Mouse (Mus musculus): ENCODE measurements at regions not wholly inside any gene's neighbourhood (a gene's known extent, or its start where the extent isn't known, plus 50 kb on each side); places are given as distances from the start of the nearest gene placed in this dataset.

DNA sequence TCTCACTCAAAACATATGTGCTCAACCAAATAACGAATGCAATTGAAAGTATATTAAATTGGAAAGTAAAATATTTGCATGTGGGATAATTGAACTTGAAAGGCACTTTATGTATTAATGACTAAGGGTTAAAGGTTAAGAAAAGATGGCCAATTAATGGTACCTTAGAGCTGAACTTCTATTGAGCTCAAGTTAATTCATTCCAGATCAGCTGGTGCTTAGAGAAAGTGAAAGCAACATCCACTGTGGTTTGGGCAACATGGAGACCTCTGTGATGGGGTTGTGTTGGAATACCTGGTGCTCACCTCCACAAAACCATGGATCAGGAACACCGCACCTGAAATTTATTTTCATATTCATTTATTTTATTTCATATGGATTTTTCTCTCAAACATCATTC lies 612.5 kb upstream of the Intu start:
- 86% methylated on average over 2 of the region's 2 CpGs for WGBS
- Histone ChIP-seq H3K36me3 (ENCODE audit: control insufficient read depth, insufficient read depth, low read length) (no peaks in the 10 kb centered on the region), H3K9me3 (ENCODE audit: control insufficient read depth, low read length) (no peaks in the 10 kb centered on the region), H3K4me2 (replicated peaks; ENCODE audit: low read depth) (no peak overlapping the region), H3K27ac (replicated peaks) (no peak overlapping the region), H3K4me3 (ENCODE audit: low read depth, low read length) (no peak overlapping the region), H3K4me1 (replicated peaks; ENCODE audit: control insufficient read depth, insufficient read depth) (no peaks in the 10 kb centered on the region), H3K27me3 (ENCODE audit: control insufficient read depth, insufficient read depth, low read length) (no peaks in the 10 kb centered on the region), H3K9ac (ENCODE audit: low read length) (no peak overlapping the region)
- TF ChIP-seq CTCF (IDR thresholded peaks at IDR 0.05; ENCODE audit: low read depth) (no peak), EP300 (optimal IDR thresholded peaks at IDR 0.05) (no peak)
- ATAC-seq (ENCODE audit: low FRiP score, low TSS enrichment), result no peak
- no peak for DNase-seq (ENCODE audit: low spot score)

DNA sequence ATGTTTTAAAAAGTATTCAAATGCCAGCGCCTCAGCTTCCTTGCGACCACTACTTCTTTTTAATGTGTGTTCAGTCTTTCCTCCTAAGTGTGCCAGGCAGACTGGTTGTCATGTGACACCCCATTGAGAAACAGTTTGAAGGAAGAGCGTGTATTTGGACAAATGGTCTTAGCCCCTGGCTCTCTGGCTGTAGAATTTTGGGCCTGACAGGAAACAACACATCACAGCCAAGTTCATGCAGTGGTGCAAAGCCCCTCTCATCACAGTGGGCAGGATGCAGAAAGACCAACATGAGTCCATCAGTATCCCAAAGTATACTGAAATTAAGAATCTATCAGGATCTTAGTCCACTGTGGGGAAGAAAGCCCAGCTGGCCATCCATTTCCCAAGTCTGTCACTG lies 605.6 kb upstream of the Intu start:
- H3K27ac ChIP-seq (replicated peaks), result no peak overlapping the region
- H3K4me3 ChIP-seq (ENCODE audit: low read depth, low read length), result no peak overlapping the region
- no peaks in the 10 kb centered on the region for H3K27me3 ChIP-seq (ENCODE audit: control insufficient read depth, insufficient read depth, low read length)
- no peaks in the 10 kb centered on the region for H3K4me1 ChIP-seq (replicated peaks; ENCODE audit: control insufficient read depth, insufficient read depth)
- ATAC-seq (ENCODE audit: low FRiP score, low TSS enrichment), result no peak
- DNase-seq (ENCODE audit: low spot score), result no peak
- H3K9ac ChIP-seq (ENCODE audit: low read length), result no peak overlapping the region
- H3K36me3 ChIP-seq (ENCODE audit: control insufficient read depth, insufficient read depth, low read length), result no peaks in the 10 kb centered on the region
- no peak for TF ChIP-seq CTCF (IDR thresholded peaks at IDR 0.05; ENCODE audit: low read depth)
- no peak for TF ChIP-seq EP300 (optimal IDR thresholded peaks at IDR 0.05)
- no peaks in the 10 kb centered on the region for H3K9me3 ChIP-seq (ENCODE audit: control insufficient read depth, low read length)
- no peak overlapping the region for H3K4me2 ChIP-seq (replicated peaks; ENCODE audit: low read depth)
- WGBS, result 83% methylated on average over 3 of the region's 3 CpGs

- H3K4me1 ChIP-seq (replicated peaks; ENCODE audit: control insufficient read depth, insufficient read depth), result no peaks in the 10 kb centered on the region
- no peak overlapping the region for H3K9ac ChIP-seq (ENCODE audit: low read length)
- ATAC-seq (ENCODE audit: low FRiP score, low TSS enrichment) (no peak), DNase-seq (ENCODE audit: low spot score) (no peak)
- no peaks in the 10 kb centered on the region for H3K36me3 ChIP-seq (ENCODE audit: control insufficient read depth, insufficient read depth, low read length)
- H3K9me3 ChIP-seq (ENCODE audit: control insufficient read depth, low read length), result no peaks in the 10 kb centered on the region
- H3K27ac ChIP-seq (replicated peaks), result no peak overlapping the region
- TF ChIP-seq EP300 (optimal IDR thresholded peaks at IDR 0.05) (no peak), CTCF (IDR thresholded peaks at IDR 0.05; ENCODE audit: low read depth) (no peak)
- no peaks in the 10 kb centered on the region for H3K27me3 ChIP-seq (ENCODE audit: control insufficient read depth, insufficient read depth, low read length)
- WGBS, result 88% methylated on average over 2 of the region's 2 CpGs
- no peak overlapping the region for H3K4me2 ChIP-seq (replicated peaks; ENCODE audit: low read depth)
- no peak overlapping the region for H3K4me3 ChIP-seq (ENCODE audit: low read depth, low read length)
These were observed 602.7 kb upstream of the Intu start for GRCm38 (mm10) chr3:39928421-39928820.

DNA sequence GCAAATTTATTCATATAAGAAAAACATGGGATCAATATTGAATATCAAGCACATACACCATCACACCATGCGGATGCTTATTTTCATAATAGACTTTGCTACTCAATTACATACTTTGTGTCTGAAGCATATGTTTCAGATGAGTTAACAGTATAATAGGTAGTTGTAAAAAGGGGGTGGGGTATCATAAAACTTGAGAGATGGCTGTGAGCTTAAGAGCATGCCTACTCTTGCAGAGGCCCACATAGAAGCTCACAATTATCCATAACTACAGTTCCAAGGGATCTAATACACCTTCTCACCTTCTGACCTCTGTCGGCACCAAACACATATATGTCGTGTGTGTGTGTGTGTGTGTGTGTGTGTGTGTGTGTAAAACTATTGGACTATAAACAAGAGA lies 597.7 kb upstream of the Intu start:
- TF ChIP-seq CTCF (IDR thresholded peaks at IDR 0.05; ENCODE audit: low read depth) (no peak), EP300 (optimal IDR thresholded peaks at IDR 0.05) (no peak)
- no peaks in the 10 kb centered on the region for H3K36me3 ChIP-seq (ENCODE audit: control insufficient read depth, insufficient read depth, low read length)
- no peak for ATAC-seq (ENCODE audit: low FRiP score, low TSS enrichment)
- H3K4me1 ChIP-seq (replicated peaks; ENCODE audit: control insufficient read depth, insufficient read depth), result no peaks in the 10 kb centered on the region
- H3K27me3 ChIP-seq (ENCODE audit: control insufficient read depth, insufficient read depth, low read length), result no peaks in the 10 kb centered on the region
- H3K4me3 ChIP-seq (ENCODE audit: low read depth, low read length), result no peak overlapping the region
- no peak overlapping the region for H3K9ac ChIP-seq (ENCODE audit: low read length)
- no peak overlapping the region for H3K27ac ChIP-seq (replicated peaks)
- no peak overlapping the region for H3K4me2 ChIP-seq (replicated peaks; ENCODE audit: low read depth)
- no peaks in the 10 kb centered on the region for H3K9me3 ChIP-seq (ENCODE audit: control insufficient read depth, low read length)
- 89% methylated on average over 3 of the region's 3 CpGs for WGBS
- DNase-seq (ENCODE audit: low spot score), result no peak

- WGBS, result 85% methylated on average over 3 of the region's 3 CpGs
- DNase-seq (ENCODE audit: low spot score), result no peak
- Histone ChIP-seq H3K27me3 (ENCODE audit: control insufficient read depth, insufficient read depth, low read length) (no peaks in the 10 kb centered on the region), H3K4me3 (ENCODE audit: low read depth, low read length) (no peak overlapping the region), H3K9ac (ENCODE audit: low read length) (no peak overlapping the region), H3K36me3 (ENCODE audit: control insufficient read depth, insufficient read depth, low read length) (no peaks in the 10 kb centered on the region), H3K4me2 (replicated peaks; ENCODE audit: low read depth) (no peak overlapping the region), H3K9me3 (ENCODE audit: control insufficient read depth, low read length) (no peaks in the 10 kb centered on the region), H3K27ac (replicated peaks) (no peak overlapping the region), H3K4me1 (replicated peaks; ENCODE audit: control insufficient read depth, insufficient read depth) (no peaks in the 10 kb centered on the region)
- TF ChIP-seq EP300 (optimal IDR thresholded peaks at IDR 0.05) (no peak), CTCF (IDR thresholded peaks at IDR 0.05; ENCODE audit: low read depth) (no peak)
- ATAC-seq (ENCODE audit: low FRiP score, low TSS enrichment), result no peak
These were observed 593.3 kb upstream of the Intu start for GRCm38 (mm10) chr3:39937719-39938278.

- TF ChIP-seq EP300 (optimal IDR thresholded peaks at IDR 0.05) (no peak), CTCF (IDR thresholded peaks at IDR 0.05; ENCODE audit: low read depth) (no peak)
- Histone ChIP-seq H3K4me3 (ENCODE audit: low read depth, low read length) (no peak overlapping the region), H3K9ac (ENCODE audit: low read length) (no peak overlapping the region), H3K9me3 (ENCODE audit: control insufficient read depth, low read length) (no peaks in the 10 kb centered on the region), H3K27me3 (ENCODE audit: control insufficient read depth, insufficient read depth, low read length) (no peaks in the 10 kb centered on the region), H3K4me1 (replicated peaks; ENCODE audit: control insufficient read depth, insufficient read depth) (no peaks in the 10 kb centered on the region), H3K4me2 (replicated peaks; ENCODE audit: low read depth) (no peak overlapping the region), H3K27ac (replicated peaks) (no peak overlapping the region), H3K36me3 (ENCODE audit: control insufficient read depth, insufficient read depth, low read length) (no peaks in the 10 kb centered on the region)
- no peak for DNase-seq (ENCODE audit: low spot score)
- WGBS, result 58% methylated on average over 3 of the region's 3 CpGs
- no peak for ATAC-seq (ENCODE audit: low FRiP score, low TSS enrichment)
These were observed 586.5 kb upstream of the Intu start for GRCm38 (mm10) chr3:39944581-39944980.

Data from stomach, postnatal 0 days (tissue).